Mouse (Mus musculus) layer of hippocampus, postnatal 10 days (tissue): ENCODE measurements around the gene Uba1y. TPM values are rescaled to one million over a fixed set of nuclear protein-coding genes. Genes with fewer than 3 reads are reported as not detected.
"Not testable (repeated sequence)": the region's sequence is repeated elsewhere in the genome, so short reads cannot be mapped to it uniquely, and the experiment has no call there.

Experiments
- DNase-seq, 2 experiments: peaks; one replicate each; pipeline ENCODE4 v3.0.0; 2021; ENCODE audit warnings: low spot score in 2 of 2
- long read RNA-seq: library from polyadenylated mRNA; stranded (forward); transcript quantifications from one replicate; pipeline ENCODE4 v2.0.0, GENCODE M21; 2023
- total RNA-seq, 2 experiments: library from RNA; stranded (reverse); gene quantifications; 2 replicates each; pipeline ENCODE4 v1.2.3; 2021

Uba1y gene
- not detected for total RNA-seq
- long read RNA-seq: 0 reads

DNA sequence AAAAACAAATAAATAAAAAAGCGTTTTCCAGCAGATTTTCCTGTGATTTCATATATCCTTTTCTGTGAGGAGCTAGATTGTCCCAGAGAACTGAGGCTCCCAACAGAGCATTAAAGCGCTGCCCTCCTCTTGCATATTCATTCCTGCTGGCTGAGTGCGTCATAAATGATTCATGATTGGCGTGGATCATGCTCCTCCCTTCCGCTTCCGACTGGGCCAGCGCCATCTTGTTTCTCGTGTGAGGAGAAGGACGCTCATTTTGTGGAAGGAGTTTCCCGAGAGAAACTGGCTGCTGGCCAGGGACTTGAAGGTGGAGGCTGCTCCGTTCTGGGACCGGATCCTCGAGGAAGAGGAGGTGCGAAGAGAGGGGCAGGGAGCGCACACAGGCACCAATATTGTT, at the start of gene Uba1y:
Gene Uba1y (plus strand): TSS at position 254 of the 400 bp plus-strand sequence.
- DNase-seq: no peak

DNA sequence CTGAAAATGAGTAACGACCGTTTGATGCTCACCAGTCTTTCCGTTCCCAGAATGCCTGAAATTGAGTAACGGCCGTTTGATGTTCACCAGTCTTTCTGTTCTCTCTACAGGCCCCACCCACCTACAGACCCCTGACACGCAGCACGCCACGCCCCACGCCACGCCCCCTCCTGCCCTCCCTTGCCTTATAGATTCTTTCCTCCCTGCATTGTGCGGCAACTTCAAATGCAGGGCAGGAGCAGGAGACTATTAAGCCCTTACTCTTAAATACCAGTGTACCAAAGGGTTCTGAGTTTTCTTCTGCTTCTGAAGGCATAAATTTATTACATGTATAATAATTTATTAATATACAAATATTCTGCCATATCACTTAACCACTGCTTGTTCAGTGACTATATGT, 21.1 kb upstream of the Uba1y start, which contains the start of gene Zfy1:
Gene Zfy1 (minus strand): TSS at position 101 of the 400 bp plus-strand sequence.
- DNase-seq: not testable (repeated sequence)

DNA sequence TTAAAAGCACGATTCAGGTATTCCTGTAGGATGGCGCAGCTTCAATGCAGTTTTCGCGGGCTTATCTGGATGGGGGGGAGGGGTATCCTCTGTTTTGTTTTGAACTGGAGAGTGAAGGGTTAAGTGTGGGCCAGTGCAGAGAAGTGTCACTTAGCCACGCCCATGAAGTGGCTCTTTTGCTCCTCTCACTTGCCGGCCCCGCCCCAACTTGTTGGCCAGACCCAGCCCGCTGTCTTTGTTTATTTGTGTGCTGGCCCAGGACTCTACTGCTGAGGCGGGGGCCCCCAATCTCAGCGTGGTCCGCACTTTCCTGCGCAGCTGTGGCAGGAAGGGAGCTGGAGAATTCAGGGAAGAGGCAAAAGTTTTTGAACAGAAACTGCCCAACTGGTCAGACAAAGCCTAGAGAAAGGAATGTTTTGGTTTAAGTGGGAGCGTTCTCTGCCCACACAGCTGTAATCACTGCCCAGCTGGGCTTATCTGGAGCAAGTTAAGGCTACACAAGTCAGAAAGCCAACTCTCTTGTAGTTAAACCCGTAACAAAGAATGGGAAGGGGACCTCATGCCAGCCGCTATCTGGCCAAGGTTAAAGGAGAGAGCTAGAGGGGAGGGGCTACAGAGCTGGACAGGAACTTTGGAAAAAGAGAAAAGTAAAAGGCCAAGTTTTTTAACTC, 9.3 kb upstream of the Uba1y start:
- DNase-seq: no peak

DNA sequence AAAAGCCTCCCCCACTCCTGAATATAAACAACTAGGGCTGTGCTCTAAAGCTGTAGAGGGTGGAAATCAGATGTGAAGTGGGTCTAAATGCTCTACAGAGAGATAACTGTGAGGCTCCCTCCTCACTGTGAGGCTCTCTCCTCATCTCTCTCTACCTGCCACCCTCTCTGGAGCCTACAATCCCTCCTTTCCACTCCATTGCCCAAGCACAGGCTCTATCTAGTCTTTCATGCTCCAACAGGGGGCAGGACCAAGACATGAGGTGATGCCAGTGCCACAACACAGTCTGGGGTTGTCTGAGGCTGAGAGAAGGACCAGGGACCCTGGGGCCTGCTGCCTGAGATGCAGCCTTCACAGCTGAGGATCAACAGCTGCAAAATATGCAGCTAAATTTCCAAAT, 54.0 kb downstream of the Uba1y start:
- no peak for DNase-seq

DNA sequence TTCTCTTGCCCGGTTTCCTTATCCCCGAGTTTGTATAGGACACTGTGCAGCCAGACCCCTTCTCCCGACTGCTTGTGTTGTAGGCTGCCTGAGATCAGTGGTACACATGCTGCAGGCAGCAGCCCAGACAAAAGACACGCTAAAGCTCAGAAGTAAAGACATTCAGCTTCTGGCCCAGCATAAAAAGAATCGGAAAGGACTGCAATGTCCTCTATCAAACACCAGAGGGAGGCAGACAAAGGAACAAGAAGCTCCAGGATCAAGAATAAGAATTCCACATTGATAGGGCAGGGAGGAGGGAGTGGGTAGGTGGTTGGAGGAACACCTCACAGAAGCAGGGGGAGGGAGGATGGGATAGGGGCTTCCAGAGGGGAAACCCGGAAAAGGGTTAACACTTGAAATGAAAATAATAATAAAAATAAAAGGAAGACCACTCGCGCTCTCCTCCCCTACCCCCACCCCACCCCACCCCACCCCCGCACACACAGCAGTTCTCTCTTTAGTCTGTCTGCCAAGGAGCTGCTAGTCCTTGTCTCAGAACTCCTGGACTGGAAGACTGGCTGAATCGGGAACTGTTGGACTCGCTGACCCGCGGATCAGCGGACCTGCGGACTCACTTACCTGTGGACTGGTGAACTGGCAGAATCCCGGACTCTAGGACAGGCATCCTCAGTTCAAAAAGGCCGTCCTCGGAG, 54.6 kb downstream of the Uba1y start:
- DNase-seq: no peak

Other genes starting within 250 kb of the Uba1y start
- not detected for gene Zfy1, start 21.2 kb upstream of the Uba1y start, total RNA-seq
- 10 to 100 TPM in 1 of 2 experiments, not detected in 1; 21.1 TPM for gene Kdm5d, start 79.1 kb downstream of the Uba1y start, total RNA-seq
- 10 to 100 TPM in 1 of 2 experiments, not detected in 1; 87.9 TPM for gene Eif2s3y, start 191.9 kb downstream of the Uba1y start, total RNA-seq